Mouse (Mus musculus): ENCODE data around the gene Usp33. TPM values are rescaled to one million over a fixed set of nuclear protein-coding genes. Genes with fewer than 3 reads are reported as not detected.

Gene Usp33
- polyA plus RNA-seq, 1 experiment from 2014 or later = 13.6 TPM

DNA sequence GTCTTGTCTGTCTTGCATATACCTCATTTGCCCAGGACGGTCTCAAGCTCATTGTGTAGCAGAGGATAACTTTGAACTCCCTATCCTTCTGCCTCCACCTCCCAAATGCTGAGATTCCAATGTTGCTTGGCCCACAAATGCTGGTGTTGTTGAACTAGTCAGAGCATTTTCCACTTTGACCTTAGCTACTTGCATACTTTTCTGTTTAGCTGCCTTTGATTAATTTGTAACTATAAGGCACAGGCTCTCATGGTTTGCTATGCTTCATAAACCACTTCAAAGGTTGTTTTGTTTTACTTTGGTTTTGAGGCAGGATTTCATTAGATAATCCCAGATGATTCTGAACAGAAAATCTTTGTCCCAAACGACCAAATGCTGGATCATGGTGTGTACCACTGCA lies 57.5 kb downstream of the Usp33 start:
- TF ChIP-seq CTCF (IDR thresholded peaks at IDR 0.05; ENCODE audit: low read depth) (no peak), EP300 (IDR thresholded peaks at IDR 0.05; ENCODE audit: low read depth) (no peak)
- Histone ChIP-seq H3K4me3 (ENCODE audit: low read depth, low read length) (no peak overlapping the region), H3K27ac (ENCODE audit: low read depth) (peak overlapping the region; percentile 52), H3K27me3 (ENCODE audit: insufficient read depth, low read length) (no peaks in the 10 kb centered on the region), H3K36me3 (replicated peaks; ENCODE audit: insufficient read depth, low read length) (no peaks in the 10 kb centered on the region), H3K9ac (replicated peaks) (no peak overlapping the region), H3K4me1 (ENCODE audit: insufficient read depth) (peaks cover 56% of the 10 kb centered on the region), H3K4me2 (ENCODE audit: low read depth, low read length) (peak overlapping the region; percentile 0; the same call in 1 of the 2 replicates), H3K9me3 (ENCODE audit: low read length) (no peaks in the 10 kb centered on the region)
- ATAC-seq (no peak), DNase-seq (no peak)
- 53% methylated on average over 2 of the region's 2 CpGs for WGBS (ENCODE audit: insufficient replicate concordance)

- Histone ChIP-seq H3K27me3 (ENCODE audit: insufficient read depth, low read length) (no peaks in the 10 kb centered on the region), H3K36me3 (replicated peaks; ENCODE audit: insufficient read depth, low read length) (0 out of 2 replicates have a peak, but pooled peaks cover under 1% of the 10 kb centered on the region), H3K4me3 (ENCODE audit: low read depth, low read length) (no peak overlapping the region), H3K27ac (ENCODE audit: low read depth) (0 out of 2 replicates have a peak overlapping the region, but pooled peaks have one; percentile 45), H3K4me1 (ENCODE audit: insufficient read depth) (peaks cover 43% of the 10 kb centered on the region), H3K4me2 (ENCODE audit: low read depth, low read length) (no peak overlapping the region), H3K9me3 (ENCODE audit: low read length) (no peaks in the 10 kb centered on the region), H3K9ac (replicated peaks) (no peak overlapping the region)
- WGBS (ENCODE audit: insufficient replicate concordance) = 71% methylated on average over 7 of the region's 7 CpGs
- TF ChIP-seq EP300 (IDR thresholded peaks at IDR 0.05; ENCODE audit: low read depth) (no peak), CTCF (IDR thresholded peaks at IDR 0.05; ENCODE audit: low read depth) (no peak)
- DNase-seq (no peak), ATAC-seq (no peak)
Measured at GRCm38 (mm10) chr3:152405420-152405819, 59.1 kb downstream of the Usp33 start.

- Histone ChIP-seq H3K4me2 (ENCODE audit: low read depth, low read length) (peak overlapping the region; percentile 15; the same call in 1 of the 2 replicates), H3K4me3 (ENCODE audit: low read depth, low read length) (no peak overlapping the region), H3K9me3 (ENCODE audit: low read length) (no peaks in the 10 kb centered on the region), H3K27me3 (ENCODE audit: insufficient read depth, low read length) (no peaks in the 10 kb centered on the region), H3K36me3 (replicated peaks; ENCODE audit: insufficient read depth, low read length) (0 out of 2 replicates have a peak, but pooled peaks cover 3% of the 10 kb centered on the region), H3K9ac (replicated peaks) (no peak overlapping the region), H3K27ac (ENCODE audit: low read depth) (peak overlapping the region; percentile 45), H3K4me1 (ENCODE audit: insufficient read depth) (peaks cover 38% of the 10 kb centered on the region)
- DNase-seq = no peak
- no peak for ATAC-seq
- WGBS (ENCODE audit: insufficient replicate concordance) = 20% methylated on average over 4 of the region's 4 CpGs
- TF ChIP-seq CTCF (IDR thresholded peaks at IDR 0.05; ENCODE audit: low read depth) = no peak
- TF ChIP-seq EP300 (IDR thresholded peaks at IDR 0.05; ENCODE audit: low read depth) = no peak
Measured at GRCm38 (mm10) chr3:152405978-152406640, 59.8 kb downstream of the Usp33 start.

- Histone ChIP-seq H3K9me3 (ENCODE audit: low read length) (no peaks in the 10 kb centered on the region), H3K4me1 (ENCODE audit: insufficient read depth) (peaks cover 5% of the 10 kb centered on the region), H3K27ac (ENCODE audit: low read depth) (no peak overlapping the region), H3K36me3 (replicated peaks; ENCODE audit: insufficient read depth, low read length) (0 out of 2 replicates have a peak, but pooled peaks cover 3% of the 10 kb centered on the region), H3K4me3 (ENCODE audit: low read depth, low read length) (no peak overlapping the region), H3K27me3 (ENCODE audit: insufficient read depth, low read length) (no peaks in the 10 kb centered on the region), H3K9ac (replicated peaks) (no peak overlapping the region), H3K4me2 (ENCODE audit: low read depth, low read length) (no peak overlapping the region)
- ATAC-seq (no peak), DNase-seq (no peak)
- TF ChIP-seq CTCF (IDR thresholded peaks at IDR 0.05; ENCODE audit: low read depth) (no peak), EP300 (IDR thresholded peaks at IDR 0.05; ENCODE audit: low read depth) (no peak)
- WGBS (ENCODE audit: insufficient replicate concordance) = 66% methylated on average over 7 of the region's 7 CpGs
Measured at GRCm38 (mm10) chr3:152410980-152411551, 64.8 kb downstream of the Usp33 start.

GRCm38 (mm10) chr3:152412362-152412761 lies 66.1 kb downstream of the Usp33 start:
- TF ChIP-seq CTCF (IDR thresholded peaks at IDR 0.05; ENCODE audit: low read depth) (no peak), EP300 (IDR thresholded peaks at IDR 0.05; ENCODE audit: low read depth) (no peak)
- DNase-seq = no peak
- WGBS (ENCODE audit: insufficient replicate concordance) = 67% methylated on average over 4 of the region's 4 CpGs
- no peak overlapping the region for H3K4me3 ChIP-seq (ENCODE audit: low read depth, low read length)
- H3K4me1 ChIP-seq (ENCODE audit: insufficient read depth) = no peaks in the 10 kb centered on the region; the same call in 1 of the 2 replicates
- H3K27me3 ChIP-seq (ENCODE audit: insufficient read depth, low read length) = no peaks in the 10 kb centered on the region
- no peak overlapping the region for H3K27ac ChIP-seq (ENCODE audit: low read depth)
- no peak overlapping the region for H3K4me2 ChIP-seq (ENCODE audit: low read depth, low read length)
- H3K9ac ChIP-seq (replicated peaks) = no peak overlapping the region
- no peak for ATAC-seq
- H3K36me3 ChIP-seq (replicated peaks; ENCODE audit: insufficient read depth, low read length) = 0 out of 2 replicates have a peak, but pooled peaks cover 3% of the 10 kb centered on the region
- H3K9me3 ChIP-seq (ENCODE audit: low read length) = no peaks in the 10 kb centered on the region

GRCm38 (mm10) chr3:152428925-152429324 lies 82.6 kb downstream of the Usp33 start:
- Histone ChIP-seq H3K4me1 (ENCODE audit: insufficient read depth) (no peaks in the 10 kb centered on the region), H3K27me3 (ENCODE audit: insufficient read depth, low read length) (no peaks in the 10 kb centered on the region), H3K9ac (replicated peaks) (no peak overlapping the region), H3K27ac (ENCODE audit: low read depth) (no peak overlapping the region), H3K4me2 (ENCODE audit: low read depth, low read length) (no peak overlapping the region), H3K9me3 (ENCODE audit: low read length) (no peaks in the 10 kb centered on the region), H3K4me3 (ENCODE audit: low read depth, low read length) (no peak overlapping the region), H3K36me3 (replicated peaks; ENCODE audit: insufficient read depth, low read length) (peaks cover 21% of the 10 kb centered on the region)
- WGBS (ENCODE audit: insufficient replicate concordance) = 91% methylated on average over 8 of the region's 8 CpGs
- DNase-seq (no peak), ATAC-seq (no peak)
- TF ChIP-seq EP300 (IDR thresholded peaks at IDR 0.05; ENCODE audit: low read depth) (no peak), CTCF (IDR thresholded peaks at IDR 0.05; ENCODE audit: low read depth) (no peak)

All from liver, postnatal 0 days (tissue).